Mouse (Mus musculus) megakaryocyte, embryonic 14.5 days (primary cell): ENCODE data around the gene Setdb1. TPM values are rescaled to one million over a fixed set of nuclear protein-coding genes. Genes with fewer than 3 reads are reported as not detected.

ENCODE experiments used
- H3K27me3 ChIP-seq: replicated peaks from 2 replicates; pipeline ENCODE3; 2012; ENCODE audit warnings: inconsistent platforms
- H3K36me3 ChIP-seq: replicated peaks from 2 replicates; pipeline ENCODE3; 2012; ENCODE audit warnings: low read length, inconsistent platforms, mixed read lengths
- H3K4me1 ChIP-seq: 2 replicates; pipeline ENCODE4 v1.6.1; 2012; ENCODE audit warnings: inconsistent platforms
- H3K4me3 ChIP-seq: replicated peaks from 2 replicates; pipeline ENCODE3; 2012; ENCODE audit warnings: moderate library complexity, mild to moderate bottlenecking, inconsistent platforms
- H3K9me3 ChIP-seq: 2 replicates; pipeline ENCODE4 v1.6.1; 2012; ENCODE audit warnings: inconsistent platforms
- FLI1 ChIP-seq: IDR thresholded peaks from 2 replicates; pipeline ENCODE4 v1.6.1; 2012; ENCODE audit warnings: low read length, inconsistent platforms, mixed read lengths
- GATA1 ChIP-seq: IDR thresholded peaks from 3 replicates; pipeline ENCODE4 v1.6.1; 2012; ENCODE audit warnings: mixed read lengths, low read length, inconsistent platforms, borderline replicate concordance
- polyA plus RNA-seq: library from polyadenylated mRNA; stranded (reverse); fragments of >175 nt; gene quantifications from 2 replicates; pipeline ENCODE4 v1.2.3, GENCODE M21; 2012; ENCODE audit warnings: low replicate concordance; ENCODE audit not compliant: insufficient read depth

The Setdb1 gene
- polyA plus RNA-seq, 1 experiment = 6.3 TPM

- H3K36me3 ChIP-seq = peaks cover 97% of the 10 kb centered on the region
- peaks cover 100% of the 10 kb centered on the region for H3K4me1 ChIP-seq
- H3K4me3 ChIP-seq = peak overlapping the region; percentile 64
- no peak for TF ChIP-seq GATA1
- no peak for TF ChIP-seq FLI1
- H3K9me3 ChIP-seq = no peaks in the 10 kb centered on the region
- no peaks in the 10 kb centered on the region for H3K27me3 ChIP-seq
These were observed 62.7 kb downstream of the Setdb1 start for GRCm38 (mm10) chr3:95294316-95294715.

GRCm38 (mm10) chr3:95293537-95293936 is 63.5 kb downstream of the Setdb1 start:
- peaks cover 99% of the 10 kb centered on the region for H3K4me1 ChIP-seq

GRCm38 (mm10) chr3:95292899-95293298 is 64.1 kb downstream of the Setdb1 start:
- Histone ChIP-seq H3K4me1 (peaks cover 99% of the 10 kb centered on the region), H3K4me3 (peak overlapping the region; percentile 64), H3K27me3 (no peaks in the 10 kb centered on the region), H3K36me3 (peaks cover 97% of the 10 kb centered on the region), H3K9me3 (no peaks in the 10 kb centered on the region)
- TF ChIP-seq FLI1 = no peak

More at GRCm38 (mm10) chr3:95293537-95293936, 63.5 kb downstream of the Setdb1 start:
- H3K36me3 ChIP-seq = peaks cover 97% of the 10 kb centered on the region
- peak; percentile 74; the same call in 2 of the 3 replicates for TF ChIP-seq GATA1
- TF ChIP-seq FLI1 = peak; percentile 74; the same call in 1 of the 2 replicates
- peak overlapping the region; percentile 64 for H3K4me3 ChIP-seq
- H3K9me3 ChIP-seq = no peaks in the 10 kb centered on the region
- H3K27me3 ChIP-seq = no peaks in the 10 kb centered on the region

GRCm38 (mm10) chr3:95291041-95291440 is 66.0 kb downstream of the Setdb1 start:
- Histone ChIP-seq H3K4me3 (peak overlapping the region; percentile 30), H3K36me3 (peaks cover 97% of the 10 kb centered on the region), H3K9me3 (no peaks in the 10 kb centered on the region), H3K27me3 (no peaks in the 10 kb centered on the region), H3K4me1 (peaks cover 99% of the 10 kb centered on the region)
- TF ChIP-seq GATA1 = no peak

- Histone ChIP-seq H3K4me3 (peak overlapping the region; percentile 60), H3K36me3 (peaks cover 97% of the 10 kb centered on the region)
- TF ChIP-seq GATA1 = no peak
- no peak for TF ChIP-seq FLI1
These were observed 66.8 kb downstream of the Setdb1 start for GRCm38 (mm10) chr3:95290156-95290555.

GRCm38 (mm10) chr3:95289419-95289818 is 67.6 kb downstream of the Setdb1 start:
- H3K27me3 ChIP-seq = no peaks in the 10 kb centered on the region
- peaks cover 99% of the 10 kb centered on the region for H3K4me1 ChIP-seq
- peaks cover 97% of the 10 kb centered on the region for H3K36me3 ChIP-seq
- no peaks in the 10 kb centered on the region for H3K9me3 ChIP-seq
- no peak for TF ChIP-seq FLI1
- no peak for TF ChIP-seq GATA1
- peak overlapping the region; percentile 80 for H3K4me3 ChIP-seq

More at GRCm38 (mm10) chr3:95290156-95290555, 66.8 kb downstream of the Setdb1 start:
- Histone ChIP-seq H3K9me3 (no peaks in the 10 kb centered on the region), H3K27me3 (no peaks in the 10 kb centered on the region), H3K4me1 (peaks cover 99% of the 10 kb centered on the region)

- Histone ChIP-seq H3K4me1 (peaks cover 85% of the 10 kb centered on the region), H3K9me3 (no peaks in the 10 kb centered on the region), H3K36me3 (peaks cover 88% of the 10 kb centered on the region), H3K27me3 (no peaks in the 10 kb centered on the region), H3K4me3 (peak overlapping the region; percentile 19)
- TF ChIP-seq GATA1 (no peak), FLI1 (no peak)
These were observed 69.5 kb downstream of the Setdb1 start for GRCm38 (mm10) chr3:95287541-95287940.

GRCm38 (mm10) chr3:95286510-95286909 is 70.5 kb downstream of the Setdb1 start:
- H3K4me3 ChIP-seq = peak overlapping the region; percentile 99
- peaks cover 75% of the 10 kb centered on the region for H3K4me1 ChIP-seq
- H3K36me3 ChIP-seq = peaks cover 78% of the 10 kb centered on the region
- TF ChIP-seq FLI1 (no peak), GATA1 (no peak)
- no peaks in the 10 kb centered on the region for H3K27me3 ChIP-seq
- no peaks in the 10 kb centered on the region for H3K9me3 ChIP-seq

GRCm38 (mm10) chr3:95286011-95286410 is 71.0 kb downstream of the Setdb1 start:
- peaks cover 73% of the 10 kb centered on the region for H3K36me3 ChIP-seq
- H3K4me3 ChIP-seq = peak overlapping the region; percentile 99
- no peak for TF ChIP-seq FLI1
- no peak for TF ChIP-seq GATA1
- peaks cover 70% of the 10 kb centered on the region for H3K4me1 ChIP-seq
- no peaks in the 10 kb centered on the region for H3K27me3 ChIP-seq
- H3K9me3 ChIP-seq = no peaks in the 10 kb centered on the region

GRCm38 (mm10) chr3:95285390-95285789 is 71.6 kb downstream of the Setdb1 start:
- Histone ChIP-seq H3K36me3 (peaks cover 66% of the 10 kb centered on the region), H3K27me3 (no peaks in the 10 kb centered on the region)
- TF ChIP-seq FLI1 = no peak
- TF ChIP-seq GATA1 = no peak

More at GRCm38 (mm10) chr3:95285390-95285789, 71.6 kb downstream of the Setdb1 start:
- Histone ChIP-seq H3K4me1 (peaks cover 64% of the 10 kb centered on the region), H3K4me3 (peak overlapping the region; percentile 99), H3K9me3 (no peaks in the 10 kb centered on the region)
